Mouse (Mus musculus) liver, adult 2 months (tissue): ENCODE results near the gene Pdpk1. TPM values are rescaled to one million over a fixed set of nuclear protein-coding genes. Genes with fewer than 3 reads are reported as not detected.

Experiments used
- DNase-seq: peaks from one replicate; pipeline ENCODE4 v3.0.0-alpha.2; 2011; ENCODE audit warnings: low read depth, low spot score; ENCODE audit errors: extremely low read depth
- H3K27ac ChIP-seq: fragments of 200-500 bp; replicated peaks from 2 replicates; pipeline ENCODE4 v1.5.1; 2012; ENCODE audit warnings: low read depth, mild to moderate bottlenecking, control low read depth, inconsistent platforms, low read length; ENCODE audit not compliant: insufficient read depth
- H3K27me3 ChIP-seq: fragments of 200-500 bp; 2 replicates; pipeline ENCODE4 v1.6.1; 2012; ENCODE audit warnings: mild to moderate bottlenecking, moderate library complexity, low read length, inconsistent platforms; ENCODE audit not compliant: control insufficient read depth, insufficient read depth
- H3K36me3 ChIP-seq: fragments of 200-500 bp; 2 replicates; pipeline ENCODE4 v1.6.1; 2012; ENCODE audit warnings: low read length, inconsistent platforms; ENCODE audit not compliant: control insufficient read depth, insufficient read depth
- H3K4me1 ChIP-seq: fragments of 200-500 bp; 2 replicates; pipeline ENCODE4 v1.6.1; 2011; ENCODE audit warnings: low read length; ENCODE audit not compliant: control insufficient read depth, insufficient read depth
- H3K4me3 ChIP-seq: fragments of 200-500 bp; 2 replicates; pipeline ENCODE4 v1.5.1; 2011; ENCODE audit warnings: low read depth, mild to moderate bottlenecking, control low read depth, low read length, moderate library complexity; ENCODE audit not compliant: insufficient read depth
- H3K79me2 ChIP-seq: fragments of 200-500 bp; 2 replicates; pipeline ENCODE4 v1.6.1; 2012; ENCODE audit warnings: inconsistent platforms, mild to moderate bottlenecking, low read length, moderate library complexity; ENCODE audit not compliant: control insufficient read depth, insufficient read depth
- H3K9ac ChIP-seq: fragments of 200-500 bp; 2 replicates; pipeline ENCODE4 v1.6.1; 2012; ENCODE audit warnings: low read depth, mild to moderate bottlenecking, control low read depth, inconsistent platforms, low read length
- CTCF ChIP-seq: fragments of 200-500 bp; IDR thresholded peaks from 2 replicates; pipeline ENCODE4 v1.5.1; 2011; ENCODE audit warnings: low read depth, low read length, control low read depth
- POLR2A ChIP-seq: fragments of 200-500 bp; IDR thresholded peaks from 2 replicates; pipeline ENCODE4 v1.6.1; 2011; ENCODE audit warnings: low read length, control low read depth; ENCODE audit not compliant: insufficient read depth; ENCODE audit errors: extremely low read depth
- WGBS: fragments of 180-500 bp; shearing (Covaris S2); methylation state at CpG from one replicate; pipeline ENCODE4 v1.1.7; 2018; 5-methylcytosine and 5-hydroxymethylcytosine counted together
- polyA plus RNA-seq: library from polyadenylated mRNA; depleted of rRNA; stranded (reverse); fragments of >200 nt; gene quantifications from 2 replicates; pipeline ENCODE4 v1.2.3, GENCODE M21; 2012; rRNA removed
- total RNA-seq: library from RNA; depleted of rRNA; stranded (reverse); fragments of >200 nt; gene quantifications from 2 replicates; pipeline ENCODE4 v1.2.3, GENCODE M21; 2014; rRNA removed

Pdpk1 gene
- total and polyA plus RNA-seq, 2 experiments = 10.2 to 19.7 TPM

DNA sequence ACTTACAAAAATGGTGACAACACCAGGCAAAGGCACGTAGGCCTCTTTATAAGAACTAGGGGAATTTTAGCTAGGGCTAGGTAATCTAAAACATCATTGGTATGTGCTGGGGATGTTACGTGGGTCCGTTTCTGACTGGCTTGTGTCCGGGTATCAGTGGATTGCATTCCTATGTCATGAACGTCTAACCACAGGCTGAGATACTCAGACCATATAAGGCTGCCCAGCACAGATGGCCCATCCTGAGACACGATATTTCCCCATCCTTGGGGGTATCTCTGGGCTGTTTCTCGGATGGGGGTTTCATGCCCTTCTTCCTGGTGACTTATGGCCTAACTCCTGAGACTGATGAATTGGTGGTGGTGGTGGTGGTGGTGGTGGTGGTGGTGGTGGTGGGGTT lies 115.6 kb downstream of the Pdpk1 start:
- H3K4me1 ChIP-seq = no peaks in the 10 kb centered on the region
- no peak for DNase-seq
- no peak overlapping the region for H3K9ac ChIP-seq
- TF ChIP-seq CTCF (no peak), POLR2A (no peak)
- H3K79me2 ChIP-seq = no peaks in the 10 kb centered on the region
- H3K27me3 ChIP-seq = no peaks in the 10 kb centered on the region
- H3K4me3 ChIP-seq = no peak overlapping the region
- no peak overlapping the region for H3K27ac ChIP-seq
- H3K36me3 ChIP-seq = no peaks in the 10 kb centered on the region
- WGBS = 78% methylated on average over 7 of the region's 7 CpGs

GRCm38 (mm10) chr17:24030551-24030950 lies 120.2 kb downstream of the Pdpk1 start:
- H3K36me3 ChIP-seq = no peaks in the 10 kb centered on the region
- H3K27me3 ChIP-seq = no peaks in the 10 kb centered on the region
- H3K4me3 ChIP-seq = no peak overlapping the region
- no peaks in the 10 kb centered on the region for H3K79me2 ChIP-seq
- WGBS = 69% methylated on average over 21 of the region's 22 CpGs
- no peak overlapping the region for H3K27ac ChIP-seq
- H3K9ac ChIP-seq = no peak overlapping the region
- TF ChIP-seq POLR2A (no peak), CTCF (no peak)
- H3K4me1 ChIP-seq = no peaks in the 10 kb centered on the region
- DNase-seq = no peak

DNA sequence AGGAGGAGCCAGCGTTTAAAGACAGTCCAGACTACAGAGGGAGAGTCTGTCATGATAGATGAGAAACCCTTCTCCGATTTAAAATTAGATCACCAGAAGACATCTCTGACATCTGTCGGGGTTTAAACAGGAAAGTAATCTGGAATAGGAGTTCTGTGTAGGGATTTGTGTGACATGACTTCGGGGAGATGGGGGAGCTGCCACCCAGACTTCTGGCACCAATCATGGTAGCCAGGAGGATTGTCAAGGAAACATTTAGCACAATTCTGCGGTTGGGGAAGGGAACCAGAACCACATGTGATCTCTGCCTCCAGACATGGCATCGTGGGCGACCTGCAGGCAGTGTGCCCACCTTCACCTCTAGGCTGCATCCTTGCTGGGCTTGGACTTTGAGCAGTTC lies 121.2 kb downstream of the Pdpk1 start:
- H3K9ac ChIP-seq = no peak overlapping the region
- no peaks in the 10 kb centered on the region for H3K27me3 ChIP-seq
- H3K4me1 ChIP-seq = no peaks in the 10 kb centered on the region
- no peak overlapping the region for H3K27ac ChIP-seq
- WGBS = 78% methylated on average over 7 of the region's 7 CpGs
- H3K4me3 ChIP-seq = no peak overlapping the region
- no peak for TF ChIP-seq CTCF
- no peak for TF ChIP-seq POLR2A
- DNase-seq = no peak
- H3K79me2 ChIP-seq = no peaks in the 10 kb centered on the region
- no peaks in the 10 kb centered on the region for H3K36me3 ChIP-seq

Other genes with a start within 250 kb of the Pdpk1 start
- gene Dcpp3, start 233.5 kb downstream of the Pdpk1 start, total RNA-seq = not detected in 2 replicates
- not detected in 2 replicates for gene Dcpp3, start 233.5 kb downstream of the Pdpk1 start, polyA plus RNA-seq
- not detected in 2 replicates for gene Sbp, start 209.3 kb downstream of the Pdpk1 start, total RNA-seq
- gene Sbp, start 209.3 kb downstream of the Pdpk1 start, polyA plus RNA-seq = not detected in 2 replicates
- gene Sbpl, start 195.7 kb downstream of the Pdpk1 start, total RNA-seq = not detected in 2 replicates
- not detected in 2 replicates for gene Sbpl, start 195.7 kb downstream of the Pdpk1 start, polyA plus RNA-seq
- gene Prss30, start 170.4 kb downstream of the Pdpk1 start, total RNA-seq = 0.13 and 0.18 TPM in 2 replicates
- gene Prss30, start 170.4 kb downstream of the Pdpk1 start, polyA plus RNA-seq = 0.16 TPM in 2 replicates
- gene Prss22, start 152.8 kb downstream of the Pdpk1 start, total RNA-seq = not detected in 2 replicates
- gene Prss22, start 152.8 kb downstream of the Pdpk1 start, polyA plus RNA-seq = not detected in 2 replicates
- not detected in 2 replicates for gene Prss27, start 112.8 kb downstream of the Pdpk1 start, total RNA-seq
- not detected in 2 replicates for gene Prss27, start 112.8 kb downstream of the Pdpk1 start, polyA plus RNA-seq
- 4.5 and 4.6 TPM in 2 replicates for gene Kctd5, start 77.4 kb downstream of the Pdpk1 start, total RNA-seq
- 4.6 and 6.0 TPM in 2 replicates for gene Kctd5, start 77.4 kb downstream of the Pdpk1 start, polyA plus RNA-seq
- gene Amdhd2, start 12.8 kb upstream of the Pdpk1 start, total RNA-seq = 19.3 and 23.8 TPM in 2 replicates
- gene Amdhd2, start 12.8 kb upstream of the Pdpk1 start, polyA plus RNA-seq = 26.7 and 35.4 TPM in 2 replicates
- gene Atp6v0c, start 18.8 kb upstream of the Pdpk1 start, total RNA-seq = 40.0 and 68.4 TPM in 2 replicates
- 625 and 644 TPM in 2 replicates for gene Atp6v0c, start 18.8 kb upstream of the Pdpk1 start, polyA plus RNA-seq
- 13.3 and 22.2 TPM in 2 replicates for gene Tbc1d24, start 54.6 kb upstream of the Pdpk1 start, total RNA-seq
- 23.6 and 31.5 TPM in 2 replicates for gene Tbc1d24, start 54.6 kb upstream of the Pdpk1 start, polyA plus RNA-seq
- 2.3 and 2.8 TPM in 2 replicates for gene Ntn3, start 58.6 kb upstream of the Pdpk1 start, total RNA-seq
- gene Ntn3, start 58.6 kb upstream of the Pdpk1 start, polyA plus RNA-seq = 7.4 and 7.8 TPM in 2 replicates
- 44.1 and 53.2 TPM in 2 replicates for gene Tedc2, start 69.9 kb upstream of the Pdpk1 start, total RNA-seq
- 61.4 and 78.0 TPM in 2 replicates for gene Tedc2, start 69.9 kb upstream of the Pdpk1 start, polyA plus RNA-seq
- gene Ccnf, start 100.6 kb upstream of the Pdpk1 start, total RNA-seq = 3.0 and 3.5 TPM in 2 replicates
- gene Ccnf, start 100.6 kb upstream of the Pdpk1 start, polyA plus RNA-seq = 5.5 and 6.5 TPM in 2 replicates
- gene Abca17, start 200.1 kb upstream of the Pdpk1 start, total RNA-seq = not detected in 2 replicates
- gene Abca17, start 200.1 kb upstream of the Pdpk1 start, polyA plus RNA-seq = 0.02 TPM in 1 of 2 replicates, not detected in the other
- 36.0 and 46.1 TPM in 2 replicates for gene Abca3, start 201.0 kb upstream of the Pdpk1 start, total RNA-seq
- gene Abca3, start 201.0 kb upstream of the Pdpk1 start, polyA plus RNA-seq = 70.0 and 76.6 TPM in 2 replicates